8 mouse cellular contexts compared by ENCODE assay signal in genomic region chr6:30738464-30739006, GRCm38 (mm10). TPM values are rescaled to one million over a fixed set of nuclear protein-coding genes. Genes with fewer than 3 reads are reported as not detected.
A peak's percentile ranks its signal among the peaks of the same experiment; 100 is the strongest.
DNase-seq lines count a peak whose midpoint lies in the region; ATAC-seq and TF ChIP-seq lines count a peak whose summit lies in the region.

No protein-coding gene starts in this region.

- peaks cover 17% of the 10 kb centered on the region for H3K4me1 ChIP-seq in kidney, embryonic 16.5 days (ENCODE audit: insufficient read depth, low read length)
- peaks cover 8% of the 10 kb centered on the region for H3K4me1 ChIP-seq in hindbrain, embryonic 15.5 days (replicated peaks)
- H3K4me1 ChIP-seq in midbrain, postnatal 0 days (ENCODE audit: insufficient read depth, low read length) = no peaks in the 10 kb centered on the region

- H3K4me3 ChIP-seq in kidney, embryonic 16.5 days (ENCODE audit: low read length) = peak overlapping the region; percentile 65
- peak overlapping the region; percentile 59 for H3K4me3 ChIP-seq in hindbrain, embryonic 15.5 days
- H3K4me3 ChIP-seq in midbrain, postnatal 0 days (ENCODE audit: low read depth, low read length) = peak overlapping the region; percentile 57

- peaks cover 50% of the 10 kb centered on the region for H3K36me3 ChIP-seq in kidney, embryonic 16.5 days (ENCODE audit: insufficient read depth, low read length)
- peaks cover 14% of the 10 kb centered on the region for H3K36me3 ChIP-seq in hindbrain, embryonic 15.5 days
- H3K36me3 ChIP-seq in midbrain, postnatal 0 days (ENCODE audit: insufficient read depth, low read length) = peaks cover 13% of the 10 kb centered on the region

- WGBS in kidney, embryonic 16.5 days = 44% methylated on average over 20 of the region's 20 CpGs
- WGBS in hindbrain, embryonic 15.5 days = 48% methylated on average over 20 of the region's 20 CpGs
- WGBS in midbrain, postnatal 0 days = 50% methylated on average over 20 of the region's 20 CpGs

- peak overlapping the region; percentile 80 for H3K9ac ChIP-seq in kidney, embryonic 16.5 days (replicated peaks; ENCODE audit: low read length)
- peak overlapping the region; percentile 71 for H3K9ac ChIP-seq in hindbrain, embryonic 15.5 days
- H3K9ac ChIP-seq in midbrain, postnatal 0 days (replicated peaks; ENCODE audit: low read length, poor library complexity, severe bottlenecking) = peak overlapping the region; percentile 82

- DNase-seq in kidney, adult 18-20 months = no peak
- DNase-seq in cerebellum, postnatal 10 days = peak; percentile 51 to 56
- no peak for DNase-seq in midbrain, postnatal 0 days (ENCODE audit: low spot score)
- no peak for DNase-seq in urinary bladder, postnatal 25 days (ENCODE audit: low spot score)
- DNase-seq in left cerebral cortex, postnatal 10 days (ENCODE audit: extremely low spot score in 1 of 2, low spot score in 2 of 2) = no peak

- H3K27me3 ChIP-seq in kidney, embryonic 16.5 days (ENCODE audit: insufficient read depth, low read length) = no peaks in the 10 kb centered on the region
- H3K27me3 ChIP-seq in hindbrain, embryonic 15.5 days = no peaks in the 10 kb centered on the region
- no peaks in the 10 kb centered on the region for H3K27me3 ChIP-seq in midbrain, postnatal 0 days (ENCODE audit: insufficient read depth, low read length)

- peak overlapping the region; percentile 87 for H3K27ac ChIP-seq in kidney, embryonic 16.5 days (ENCODE audit: low read length)
- H3K27ac ChIP-seq in hindbrain, embryonic 15.5 days (replicated peaks) = peak overlapping the region; percentile 89
- H3K27ac ChIP-seq in midbrain, postnatal 0 days (ENCODE audit: low read depth, low read length) = peak overlapping the region; percentile 87

- ATAC-seq in kidney, embryonic 16.5 days (ENCODE audit: low FRiP score, low TSS enrichment) = no peak
- no peak for ATAC-seq in hindbrain, embryonic 15.5 days (ENCODE audit: low FRiP score, low read depth)
- ATAC-seq in midbrain, postnatal 0 days (ENCODE audit: low FRiP score) = no peak
- ATAC-seq in granulocyte monocyte progenitor cell, adult 5-6 weeks (replicated peaks; ENCODE audit: poor library complexity, severe bottlenecking) = no peak

- H3K4me2 ChIP-seq in kidney, embryonic 16.5 days (replicated peaks; ENCODE audit: low read depth, low read length) = peak overlapping the region; percentile 52
- H3K4me2 ChIP-seq in hindbrain, embryonic 15.5 days = peak overlapping the region; percentile 53
- H3K4me2 ChIP-seq in midbrain, postnatal 0 days (ENCODE audit: low read depth, low read length, poor library complexity, severe bottlenecking) = peak overlapping the region; percentile 53

- H3K9me3 ChIP-seq in kidney, embryonic 16.5 days (ENCODE audit: low read length) = peaks cover 55% of the 10 kb centered on the region
- peaks cover 15% of the 10 kb centered on the region; the same call in 1 of the 2 replicates for H3K9me3 ChIP-seq in hindbrain, embryonic 15.5 days
- H3K9me3 ChIP-seq in midbrain, postnatal 0 days (ENCODE audit: low read length) = peaks cover 12% of the 10 kb centered on the region; the same call in 1 of the 2 replicates

- intact Hi-C loops in left cerebral cortex, postnatal 10 days (cut with DNase I) = no loop called here

- TF ChIP-seq CTCF in midbrain, postnatal 0 days (IDR thresholded peaks at IDR 0.05) = no peak

RNA-seq across cellular contexts. Expression of gene Mest, which starts 15.2 kb away (rescaled TPM):
- 2,098 and 2,228 TPM in 2 replicates for polyA plus RNA-seq in kidney, embryonic 16.5 days (2015; fragmentation: Nextera tagmentation; extraction: Ambion mirVana)
- polyA plus RNA-seq in hindbrain, embryonic 15.5 days (2015; fragmentation: Nextera tagmentation; extraction: Ambion mirVana) = 321 and 324 TPM in 2 replicates
- total RNA-seq in midbrain, postnatal 0 days (2014; rRNA removed) = 323 and 367 TPM in 2 replicates
- 109 and 165 TPM in 2 replicates for polyA plus RNA-seq in midbrain, postnatal 0 days (2015; fragmentation: Nextera tagmentation; extraction: Ambion mirVana)
- total RNA-seq in granulocyte monocyte progenitor cell, adult 5-6 weeks (2014; fragmentation: Nextera tagmentation) = not detected in 2 replicates
- total RNA-seq in granulocyte monocyte progenitor cell, adult 5-6 weeks (2017) = 0.09 TPM in 1 of 2 replicates, not detected in the other
- 100 to 1,000 TPM; 102 to 105 TPM for total RNA-seq in left cerebral cortex, postnatal 10 days (2021)

RNA-seq across cellular contexts. Expression of gene Cep41, which starts 45.0 kb away (rescaled TPM):
- 20.6 and 21.6 TPM in 2 replicates for polyA plus RNA-seq in kidney, embryonic 16.5 days (2015; fragmentation: Nextera tagmentation; extraction: Ambion mirVana)
- 11.7 and 12.7 TPM in 2 replicates for polyA plus RNA-seq in hindbrain, embryonic 15.5 days (2015; fragmentation: Nextera tagmentation; extraction: Ambion mirVana)
- 8.1 and 15.7 TPM in 2 replicates for total RNA-seq in midbrain, postnatal 0 days (2014; rRNA removed)
- polyA plus RNA-seq in midbrain, postnatal 0 days (2015; fragmentation: Nextera tagmentation; extraction: Ambion mirVana) = 8.3 and 9.5 TPM in 2 replicates
- total RNA-seq in granulocyte monocyte progenitor cell, adult 5-6 weeks (2014; fragmentation: Nextera tagmentation) = 3.4 and 3.7 TPM in 2 replicates
- total RNA-seq in granulocyte monocyte progenitor cell, adult 5-6 weeks (2017) = 3.2 and 6.1 TPM in 2 replicates
- 1 to 10 TPM; 7.1 to 7.8 TPM for total RNA-seq in left cerebral cortex, postnatal 10 days (2021)

Comparison
In these comparisons a context has a peak if more than half of its experiments do, and no peak if none do; other contexts are left out.
1. DNase-seq: peak in cerebellum, postnatal 10 days (2 of 2); none in kidney, adult 18-20 months (single experiment), midbrain, postnatal 0 days (single experiment), urinary bladder, postnatal 25 days (single experiment) and left cerebral cortex, postnatal 10 days (0 of 2).
2. RNA of gene Mest, which starts 15.2 kb away (total RNA-seq): 323 to 367 TPM in midbrain, postnatal 0 days and 102 to 105 TPM in left cerebral cortex, postnatal 10 days; 0.09 TPM in granulocyte monocyte progenitor cell, adult 5-6 weeks; every median in the first group is over 10 times any median in the second.
3. Peak in every context shown above with its lines, with median percentiles within 50 percentile points of each other: H3K27ac ChIP-seq, H3K4me2 ChIP-seq, H3K4me3 ChIP-seq and H3K9ac ChIP-seq.